Mouse (Mus musculus): ENCODE results near the gene Lipt1.

DNA sequence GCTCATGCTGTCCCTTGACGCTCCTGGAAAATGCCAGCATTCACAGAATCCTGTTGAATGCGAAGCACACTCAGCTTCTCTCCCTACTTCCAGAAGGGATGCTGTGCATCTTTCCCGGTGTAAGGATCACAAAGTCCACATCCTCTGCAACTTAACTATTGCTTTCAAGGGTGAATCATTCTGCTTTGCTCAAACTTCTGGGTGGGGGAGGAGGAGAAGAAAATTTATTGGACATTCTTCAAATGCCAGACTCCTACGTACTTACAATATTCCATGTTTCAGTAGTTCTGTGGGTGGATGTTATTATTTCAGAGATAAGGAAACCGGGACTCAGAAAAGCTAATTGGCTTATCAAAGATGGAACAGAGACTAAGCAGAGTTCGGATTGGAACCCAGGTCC is 46.6 kb downstream of the Lipt1 start:
- TF ChIP-seq CTCF (IDR thresholded peaks at IDR 0.05; ENCODE audit: low read depth, low read length) (no peak), POLR2AphosphoS5 (IDR thresholded peaks at IDR 0.05; ENCODE audit: insufficient replicate concordance, low read depth, low read length) (no peak), TAL1 (conservative IDR thresholded peaks at IDR 0.05; ENCODE audit: low read depth, low read length) (no peak)

Measured in G1E (cell line).